Mouse (Mus musculus): Measurements from ENCODE around the gene Ankrd45.

GRCm38 (mm10) chr1:161109216-161109615, 33.3 kb upstream of the Ankrd45 start:
- no peak for TF ChIP-seq CTCF (IDR thresholded peaks at IDR 0.05; ENCODE audit: control insufficient read depth, insufficient read depth, insufficient read length)
- no peak for TF ChIP-seq MAX (IDR thresholded peaks at IDR 0.05)
- TF ChIP-seq FOSL1 (IDR thresholded peaks at IDR 0.05; ENCODE audit: insufficient read depth, low read length, poor library complexity, severe bottlenecking): no peak
- TF ChIP-seq MYOD1 (IDR thresholded peaks at IDR 0.05; ENCODE audit: control insufficient read depth, insufficient read length, low read depth): no peak

Measured in C2C12 (cell line).